Mouse (Mus musculus): Measurements from ENCODE around the gene Tectb.
"Not testable (repeated sequence)": the region's sequence is repeated elsewhere in the genome, so short reads cannot be mapped to it uniquely, and the experiment has no call there.

Gene Tectb

GRCm38 (mm10) chr19:55180433-55180832 is at the start of gene Tectb:
Tectb (plus strand) TSS chr19:55180733.
- DNase-seq (ENCODE audit: low spot score): no peak

- DNase-seq (ENCODE audit: low spot score): no peak
Measured at GRCm38 (mm10) chr19:55131747-55132146, 48.8 kb upstream of the Tectb start.

- no peak for DNase-seq (ENCODE audit: low spot score)
Measured at GRCm38 (mm10) chr19:55132476-55132875, 48.1 kb upstream of the Tectb start.

- no peak for DNase-seq (ENCODE audit: low spot score)
Measured at GRCm38 (mm10) chr19:55134521-55134920, 46.0 kb upstream of the Tectb start.

- no peak for DNase-seq (ENCODE audit: low spot score)
Measured at GRCm38 (mm10) chr19:55135918-55136317, 44.6 kb upstream of the Tectb start.

- DNase-seq (ENCODE audit: low spot score): no peak
Measured at GRCm38 (mm10) chr19:55136693-55137427, 43.7 kb upstream of the Tectb start.

- DNase-seq (ENCODE audit: low spot score): no peak
Measured at GRCm38 (mm10) chr19:55137884-55138283, 42.6 kb upstream of the Tectb start.

- DNase-seq (ENCODE audit: low spot score): no peak
Measured at GRCm38 (mm10) chr19:55138506-55138905, 42.0 kb upstream of the Tectb start.

GRCm38 (mm10) chr19:55139301-55139700 is 41.2 kb upstream of the Tectb start:
- DNase-seq (ENCODE audit: low spot score): peak; percentile 64

GRCm38 (mm10) chr19:55143391-55144300 is 36.9 kb upstream of the Tectb start:
- no peak for DNase-seq (ENCODE audit: low spot score)

GRCm38 (mm10) chr19:55144691-55145090 is 35.8 kb upstream of the Tectb start:
- DNase-seq (ENCODE audit: low spot score): no peak

GRCm38 (mm10) chr19:55145136-55145535 is 35.4 kb upstream of the Tectb start:
- no peak for DNase-seq (ENCODE audit: low spot score)

- no peak for DNase-seq (ENCODE audit: low spot score)
Measured at GRCm38 (mm10) chr19:55147568-55147967, 33.0 kb upstream of the Tectb start.

GRCm38 (mm10) chr19:55148109-55148508 is 32.4 kb upstream of the Tectb start:
- DNase-seq (ENCODE audit: low spot score): no peak

GRCm38 (mm10) chr19:55149646-55150045 is 30.9 kb upstream of the Tectb start:
- DNase-seq (ENCODE audit: low spot score): no peak

GRCm38 (mm10) chr19:55152274-55152673 is 28.3 kb upstream of the Tectb start:
- DNase-seq (ENCODE audit: low spot score): not testable (repeated sequence)

- DNase-seq (ENCODE audit: low spot score): no peak
Measured at GRCm38 (mm10) chr19:55152983-55153382, 27.6 kb upstream of the Tectb start.

- no peak for DNase-seq (ENCODE audit: low spot score)
Measured at GRCm38 (mm10) chr19:55157029-55157428, 23.5 kb upstream of the Tectb start.

GRCm38 (mm10) chr19:55158606-55159005 is 21.9 kb upstream of the Tectb start:
- DNase-seq (ENCODE audit: low spot score): no peak

- no peak for DNase-seq (ENCODE audit: low spot score)
Measured at GRCm38 (mm10) chr19:55159826-55160225, 20.7 kb upstream of the Tectb start.

- DNase-seq (ENCODE audit: low spot score): no peak
Measured at GRCm38 (mm10) chr19:55162271-55162670, 18.3 kb upstream of the Tectb start.

- DNase-seq (ENCODE audit: low spot score): no peak
Measured at GRCm38 (mm10) chr19:55164162-55164561, 16.4 kb upstream of the Tectb start.
